Mouse (Mus musculus): ENCODE measurements at regions not wholly inside any gene's neighbourhood (a gene's known extent, or its start where the extent isn't known, plus 50 kb on each side); places are given as distances from the start of the nearest gene placed in this dataset.

DNA sequence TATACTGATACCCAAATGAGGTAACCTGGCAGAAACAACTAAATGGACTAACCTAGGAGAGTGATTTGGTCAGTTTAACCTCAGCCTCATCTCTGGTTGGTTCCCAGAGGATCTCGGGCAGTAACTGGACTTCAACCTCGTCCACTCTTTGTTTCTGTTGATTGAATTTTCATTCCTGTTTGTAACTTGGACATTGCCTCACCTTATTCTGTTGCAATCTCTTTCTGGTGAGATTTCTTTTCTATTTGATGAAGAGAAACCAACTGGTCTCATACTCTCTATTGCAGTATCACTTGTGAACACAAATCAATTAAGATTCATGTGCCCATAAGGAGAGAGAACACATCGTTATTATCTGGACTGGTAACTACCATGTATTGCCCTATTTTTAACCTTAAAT lies 163.3 kb upstream of the Ano5 start:
- DNase-seq = no peak
- intact Hi-C loops (cut with DNase I) = no loop called here
- no peak for TF ChIP-seq CTCF (IDR thresholded peaks at IDR 0.05)
- H3K27ac ChIP-seq = no peak overlapping the region
- H3K4me3 ChIP-seq = no peak overlapping the region

DNA sequence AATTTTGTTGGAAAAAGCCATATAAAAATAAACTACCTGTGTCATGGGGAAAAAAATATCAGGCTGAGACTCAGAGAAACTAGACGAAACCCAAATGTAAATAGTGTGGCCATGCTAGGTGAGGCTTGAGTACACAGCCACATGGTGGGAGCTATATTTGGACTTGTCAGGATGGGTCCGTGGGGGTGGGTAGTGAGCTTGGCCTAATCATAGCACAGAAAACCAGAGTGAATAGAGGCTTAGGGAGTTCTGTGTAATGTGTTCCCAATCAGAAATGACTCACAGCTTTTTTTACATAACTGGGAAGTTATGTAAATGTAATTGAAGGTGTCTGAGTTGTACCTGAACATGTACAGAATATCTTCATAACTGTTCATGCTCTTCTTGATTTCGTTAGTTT lies 150.7 kb upstream of the Ano5 start:
- intact Hi-C loops (cut with DNase I) = no loop called here
- H3K27ac ChIP-seq = no peak overlapping the region
- H3K4me3 ChIP-seq = no peak overlapping the region
- no peak for DNase-seq
- no peak for TF ChIP-seq CTCF (IDR thresholded peaks at IDR 0.05)

DNA sequence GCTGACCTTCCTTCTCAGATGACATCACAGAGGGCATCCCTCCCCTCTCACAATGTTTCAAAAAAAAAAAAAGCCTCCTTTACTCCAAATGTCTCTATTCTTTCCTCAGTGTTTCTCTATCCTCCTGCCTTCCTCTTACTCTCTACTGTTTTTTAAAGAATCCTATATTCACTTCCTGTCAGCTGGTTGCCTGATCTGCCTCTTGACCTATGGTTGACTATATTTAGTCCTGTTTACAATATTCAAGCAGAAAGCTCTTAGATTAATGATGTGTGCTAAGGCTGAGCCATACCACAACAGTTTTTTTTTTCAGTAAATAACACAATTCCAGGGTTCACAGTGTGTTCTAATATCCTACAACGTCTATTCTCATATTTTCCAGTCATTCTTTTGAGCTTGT lies 133.2 kb upstream of the Ano5 start:
- H3K4me3 ChIP-seq = no peak overlapping the region
- intact Hi-C loops (cut with DNase I) = no loop called here
- TF ChIP-seq CTCF (IDR thresholded peaks at IDR 0.05) = no peak
- DNase-seq = no peak
- no peak overlapping the region for H3K27ac ChIP-seq
